Mouse (Mus musculus) G1E (cell line): Measurements from ENCODE around the gene Evx2. TPM values are rescaled to one million over a fixed set of nuclear protein-coding genes. Genes with fewer than 3 reads are reported as not detected.

ENCODE experiments used
- ATAC-seq: 2 replicates; pipeline ENCODE4 v1.8.0; 2016; ENCODE audit warnings: mild to moderate bottlenecking; ENCODE audit not compliant: insufficient number of reproducible peaks, poor library complexity, low FRiP score, severe bottlenecking; ENCODE audit errors: extremely low read depth
- DNase-seq: peaks from one replicate; pipeline ENCODE4 v3.0.0; 2012; ENCODE audit warnings: low spot score
- H3K27me3 ChIP-seq: 2 replicates; pipeline ENCODE4 v1.6.1; 2012; ENCODE audit warnings: mild to moderate bottlenecking, low read length, inconsistent platforms; ENCODE audit not compliant: insufficient read depth
- H3K36me3 ChIP-seq: replicated peaks from 2 replicates; pipeline ENCODE3; 2012; ENCODE audit warnings: mild to moderate bottlenecking, inconsistent platforms
- H3K4me1 ChIP-seq: 2 replicates; pipeline ENCODE4 v1.6.1; 2012; ENCODE audit warnings: low read depth, low read length, inconsistent platforms, mixed read lengths; ENCODE audit not compliant: insufficient read depth
- H3K4me3 ChIP-seq: 2 replicates; pipeline ENCODE4 v1.5.1; 2012; ENCODE audit warnings: low read depth, mild to moderate bottlenecking, inconsistent platforms, low read length, moderate library complexity, mixed read lengths
- H3K9me3 ChIP-seq: replicated peaks from 2 replicates; pipeline ENCODE4 v1.6.1; 2012; ENCODE audit warnings: inconsistent platforms
- CTCF ChIP-seq: IDR thresholded peaks from 2 replicates; pipeline ENCODE4 v1.5.1; 2012; ENCODE audit warnings: low read depth, low read length, inconsistent platforms, mixed read lengths
- GATA1 ChIP-seq: IDR thresholded peaks from 2 replicates; pipeline ENCODE4 v1.6.1; 2012; ENCODE audit warnings: borderline replicate concordance, low read length, inconsistent platforms, mixed read lengths
- GATA2 ChIP-seq: IDR thresholded peaks from 2 replicates; pipeline ENCODE4 v1.6.1; 2012; ENCODE audit warnings: low read depth, low read length, inconsistent platforms, borderline replicate concordance
- POLR2AphosphoS5 ChIP-seq: IDR thresholded peaks from 2 replicates; pipeline ENCODE4 v1.6.1; 2012; ENCODE audit warnings: low read depth, low read length, inconsistent platforms; ENCODE audit not compliant: insufficient replicate concordance
- TAL1 ChIP-seq: conservative IDR thresholded peaks from 2 replicates; pipeline ENCODE4 v1.6.1; 2012; ENCODE audit warnings: low read depth, low read length, inconsistent platforms, mixed read lengths
- polyA plus RNA-seq: library from polyadenylated mRNA; stranded (reverse); fragments of >175 nt; gene quantifications from 2 replicates; pipeline ENCODE4 v1.2.3, GENCODE M21; 2012
- total RNA-seq, 2 experiments: library from RNA; stranded (forward) in 1 of 2; stranded (reverse) in 1 of 2; fragments of 200-1000 nt in 1 of 2; fragments of >200 nt in 1 of 2; fragmentation: Nextera tagmentation in 1 of 2; gene quantifications; 2 replicates each; pipeline ENCODE4 v1.2.3; 2014 to 2017

Gene Evx2
- total and polyA plus RNA-seq, 3 experiments: 0.05 TPM; not detected in 2

DNA sequence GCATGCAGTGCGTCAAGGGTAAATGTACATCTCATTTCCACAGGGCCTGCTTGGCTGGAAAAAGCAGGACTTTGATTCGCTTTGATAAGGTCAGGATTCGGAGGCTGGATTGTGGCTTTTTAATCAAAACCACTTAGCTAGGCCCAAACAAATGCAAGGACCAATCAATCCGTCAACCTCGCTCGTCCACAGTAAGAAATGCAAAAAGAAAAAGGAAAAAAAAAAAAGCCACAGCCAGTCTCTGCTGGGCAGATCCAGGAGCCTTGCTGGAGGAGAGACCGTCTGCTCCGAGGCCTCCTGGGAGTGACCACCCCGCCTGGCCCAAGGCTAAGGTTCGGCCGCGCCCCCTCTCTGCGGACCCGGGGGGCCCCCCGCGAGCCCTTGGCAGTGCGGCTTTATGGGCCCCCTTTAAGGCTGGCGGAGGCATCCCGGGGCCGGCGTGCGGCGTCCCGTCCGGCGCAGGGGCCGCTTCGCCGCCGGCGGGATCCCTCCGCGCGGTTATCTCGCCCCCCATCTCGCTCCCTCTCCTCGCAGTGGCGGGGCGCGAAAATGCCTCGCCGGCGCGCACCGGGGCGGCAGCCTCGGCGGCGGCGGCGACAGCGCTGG, 45.1 kb upstream of the Evx2 start, which contains the start of gene Hoxd8:
TSS of gene Hoxd8 (plus strand) at position 223 of the 606 bp plus-strand sequence.
- Histone ChIP-seq H3K4me3 (no peak within 1 kb of the TSS), H3K27me3 (peaks cover 11% of the 10 kb centered on the region; the same call in 1 of the 2 replicates), H3K36me3 (no peaks in the 10 kb centered on the region), H3K9me3 (peaks cover 12% of the 10 kb centered on the region), H3K4me1 (no peaks in the 10 kb centered on the region)
- no peak for DNase-seq
- ATAC-seq: no peak
- TF ChIP-seq GATA1 (no peak), POLR2AphosphoS5 (no peak), GATA2 (no peak), TAL1 (no peak), CTCF (no peak)

DNA sequence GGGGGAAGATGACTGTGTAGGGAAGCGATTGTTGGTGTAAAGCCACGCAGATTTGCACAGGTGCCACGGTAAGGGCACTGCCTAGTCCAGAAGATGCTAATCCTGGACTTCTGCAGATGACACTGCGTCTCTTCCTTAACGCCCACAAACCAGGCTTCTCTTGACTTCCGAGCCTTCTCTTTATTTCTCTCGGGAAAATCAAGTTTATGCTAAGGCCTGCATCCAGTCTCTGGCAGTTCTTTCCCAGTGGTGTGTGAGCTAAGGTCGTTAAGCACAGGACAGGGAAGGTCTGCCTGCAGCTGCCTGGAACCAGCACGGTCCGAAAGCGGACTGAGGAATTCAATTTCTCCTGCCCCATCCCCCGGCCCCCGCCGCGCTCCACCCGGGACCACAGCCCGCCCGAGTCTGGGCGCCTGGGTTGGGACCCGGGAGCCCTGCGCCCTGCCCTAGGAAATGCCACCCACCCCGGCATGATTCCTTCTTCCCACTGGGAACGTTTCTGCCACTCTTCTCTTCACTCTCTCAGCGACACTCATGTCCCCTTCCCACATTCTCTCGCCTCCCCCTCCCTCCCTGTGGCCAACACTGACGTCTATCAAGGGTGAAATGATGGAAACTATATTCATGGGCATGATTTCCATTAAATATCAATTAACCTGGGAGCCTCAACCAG, 44.5 kb upstream of the Evx2 start:
- ATAC-seq (no peak), DNase-seq (no peak)
- Histone ChIP-seq H3K4me3 (no peak overlapping the region), H3K9me3 (peaks cover 12% of the 10 kb centered on the region), H3K4me1 (no peaks in the 10 kb centered on the region), H3K36me3 (no peaks in the 10 kb centered on the region), H3K27me3 (peaks cover 11% of the 10 kb centered on the region; the same call in 1 of the 2 replicates)
- TF ChIP-seq CTCF (no peak), GATA2 (no peak), POLR2AphosphoS5 (no peak), GATA1 (no peak), TAL1 (no peak)

DNA sequence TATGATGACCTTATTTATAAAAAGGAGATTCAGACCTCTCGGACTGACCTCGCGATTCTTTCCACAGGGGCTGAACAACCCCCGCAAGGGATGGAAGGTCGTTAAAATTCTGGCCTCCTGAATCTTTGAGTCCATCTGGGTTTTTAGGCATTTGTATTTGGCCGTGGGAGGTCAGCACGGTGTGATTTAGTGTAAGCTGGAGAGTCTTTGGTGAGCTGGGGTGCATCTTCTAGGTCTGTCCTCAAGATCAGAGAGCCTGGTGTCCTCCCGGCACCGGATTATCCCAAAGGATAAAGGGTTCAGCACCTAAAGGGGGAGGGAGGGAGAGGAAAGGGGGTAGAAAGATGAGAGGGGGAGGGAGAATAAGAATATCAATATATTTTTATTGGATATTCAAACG, 44.0 kb upstream of the Evx2 start:
- Histone ChIP-seq H3K36me3 (no peaks in the 10 kb centered on the region), H3K27me3 (peaks cover 11% of the 10 kb centered on the region; the same call in 1 of the 2 replicates), H3K4me1 (no peaks in the 10 kb centered on the region), H3K9me3 (peaks cover 15% of the 10 kb centered on the region), H3K4me3 (no peak overlapping the region)
- TF ChIP-seq GATA1 (no peak), TAL1 (no peak), GATA2 (no peak), POLR2AphosphoS5 (no peak), CTCF (no peak)
- ATAC-seq (no peak), DNase-seq (no peak)

DNA sequence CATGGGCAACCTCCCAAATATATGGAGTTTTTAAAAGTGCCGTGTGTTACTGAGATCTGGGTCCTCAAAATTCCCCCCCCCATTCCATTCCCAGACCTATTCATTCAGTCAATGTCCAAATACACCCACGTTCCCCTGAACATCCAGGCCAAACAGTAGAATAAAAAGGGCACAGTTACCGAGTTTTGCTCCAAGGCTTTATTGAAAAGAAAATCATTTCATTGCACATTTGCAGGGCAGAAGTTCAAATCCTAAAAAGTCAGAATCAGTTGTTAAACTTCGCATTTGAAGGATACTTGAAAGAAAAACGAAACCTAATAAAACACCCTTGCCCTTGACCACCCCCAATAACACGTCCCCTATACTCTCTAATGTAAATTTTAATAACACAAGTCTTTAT, 43.5 kb upstream of the Evx2 start:
- Histone ChIP-seq H3K9me3 (peaks cover 20% of the 10 kb centered on the region), H3K36me3 (no peaks in the 10 kb centered on the region), H3K4me1 (no peaks in the 10 kb centered on the region), H3K27me3 (peaks cover 11% of the 10 kb centered on the region; the same call in 1 of the 2 replicates), H3K4me3 (no peak overlapping the region)
- TF ChIP-seq POLR2AphosphoS5 (no peak), GATA1 (no peak), TAL1 (no peak), GATA2 (no peak), CTCF (no peak)
- ATAC-seq (no peak), DNase-seq (no peak)

DNA sequence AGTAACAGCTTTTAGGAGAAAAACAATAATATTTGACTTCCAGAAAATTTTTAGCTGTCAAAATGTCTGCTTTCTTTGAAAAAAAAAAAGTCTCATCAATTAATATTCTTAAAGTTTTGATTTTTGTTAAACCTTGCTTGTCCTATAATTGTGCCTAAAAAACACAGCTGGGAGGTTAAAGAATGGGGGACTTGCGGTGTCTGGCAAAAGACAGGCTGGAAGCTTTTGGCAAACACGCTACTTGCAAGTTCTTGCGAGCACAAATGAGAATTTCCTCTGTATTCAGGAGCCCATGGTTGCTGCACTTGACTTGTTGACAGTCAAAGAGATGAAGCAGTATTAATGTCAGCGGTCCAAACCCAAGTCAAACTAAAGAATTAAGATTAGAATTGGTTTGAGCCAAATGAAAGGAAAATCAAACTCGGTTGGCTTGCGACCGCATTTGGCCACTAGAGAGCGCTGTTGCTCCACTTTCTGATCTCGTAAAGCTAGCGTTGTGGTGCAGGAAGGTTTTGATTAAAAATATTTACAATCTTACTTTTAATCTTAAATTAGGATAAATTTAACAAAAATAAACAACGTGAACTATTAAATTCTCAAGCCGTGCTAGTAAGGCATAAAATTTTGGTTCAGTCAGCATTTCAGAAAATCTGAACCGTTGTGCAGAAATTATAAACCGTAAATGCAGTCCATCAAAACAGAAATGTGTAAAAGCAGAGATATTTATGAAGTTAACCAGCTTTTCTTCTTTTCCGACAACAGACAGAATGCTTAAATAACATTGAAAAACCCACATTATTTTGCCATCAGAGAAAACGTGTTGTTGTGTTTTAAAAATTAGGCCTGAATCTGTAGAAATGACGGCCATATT, 42.8 kb upstream of the Evx2 start:
- peak; percentile 23 for DNase-seq
- Histone ChIP-seq H3K36me3 (no peaks in the 10 kb centered on the region), H3K27me3 (peaks cover 11% of the 10 kb centered on the region; the same call in 1 of the 2 replicates), H3K9me3 (peaks cover 21% of the 10 kb centered on the region), H3K4me3 (no peak overlapping the region), H3K4me1 (no peaks in the 10 kb centered on the region)
- TF ChIP-seq GATA1: no peak
- peak; percentile 44 for TF ChIP-seq CTCF
- no peak for ATAC-seq

DNA sequence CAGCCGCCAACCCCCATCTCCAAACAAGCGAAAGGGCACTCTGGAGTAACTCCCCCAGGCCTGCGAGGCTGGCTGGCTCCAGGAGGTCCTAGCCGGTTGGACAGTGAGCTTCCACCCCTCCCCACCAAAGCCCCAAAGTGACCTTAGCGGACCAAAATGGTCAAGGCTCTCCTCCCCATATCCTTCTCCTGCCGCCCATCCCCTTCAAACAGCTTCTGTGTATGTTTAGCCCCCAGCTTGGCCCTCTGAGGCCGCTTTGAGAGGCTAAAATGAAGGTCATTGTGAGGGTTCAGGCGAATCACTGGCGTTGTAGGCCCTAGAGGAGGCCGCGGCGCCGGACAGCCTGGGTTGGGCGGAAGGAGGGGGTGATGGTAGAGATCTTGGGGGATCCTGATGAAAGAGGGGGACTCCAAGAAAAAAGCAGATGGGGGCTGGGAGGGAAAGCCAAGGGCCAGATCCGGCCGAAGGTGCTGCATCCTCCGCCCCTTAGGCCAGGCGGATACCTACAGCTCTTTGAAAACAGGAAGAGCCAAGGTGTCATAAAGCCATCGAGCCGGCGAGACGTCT, 41.3 kb upstream of the Evx2 start:
- Histone ChIP-seq H3K27me3 (peaks cover 16% of the 10 kb centered on the region; the same call in 1 of the 2 replicates), H3K36me3 (no peaks in the 10 kb centered on the region), H3K4me3 (no peak overlapping the region), H3K4me1 (no peaks in the 10 kb centered on the region), H3K9me3 (peaks cover 19% of the 10 kb centered on the region)
- TF ChIP-seq POLR2AphosphoS5: no peak
- no peak for TF ChIP-seq CTCF
- TF ChIP-seq GATA2: no peak
- no peak for ATAC-seq
- DNase-seq: no peak
